Mouse (Mus musculus) spleen, adult 2 months (tissue): ENCODE data around the gene Nr1h2.

Experiments
- CTCF ChIP-seq: fragments of 200-500 bp; IDR thresholded peaks from 2 replicates; pipeline ENCODE4 v1.5.1; 2011; ENCODE audit warnings: mild to moderate bottlenecking, inconsistent platforms; ENCODE audit not compliant: insufficient read depth, insufficient read length, insufficient replicate concordance; ENCODE audit errors: extremely low read depth
- POLR2A ChIP-seq: fragments of 200-500 bp; IDR thresholded peaks from 2 replicates; pipeline ENCODE4 v1.6.1; 2011; ENCODE audit warnings: low read depth, low read length, inconsistent platforms

- TF ChIP-seq CTCF: no peak
- TF ChIP-seq POLR2A: no peak
Observed at GRCm38 (mm10) chr7:44584265-44584804, 30.6 kb upstream of the Nr1h2 start.
